ENCODE assay signal across 15 mouse cellular contexts in the genomic region with DNA sequence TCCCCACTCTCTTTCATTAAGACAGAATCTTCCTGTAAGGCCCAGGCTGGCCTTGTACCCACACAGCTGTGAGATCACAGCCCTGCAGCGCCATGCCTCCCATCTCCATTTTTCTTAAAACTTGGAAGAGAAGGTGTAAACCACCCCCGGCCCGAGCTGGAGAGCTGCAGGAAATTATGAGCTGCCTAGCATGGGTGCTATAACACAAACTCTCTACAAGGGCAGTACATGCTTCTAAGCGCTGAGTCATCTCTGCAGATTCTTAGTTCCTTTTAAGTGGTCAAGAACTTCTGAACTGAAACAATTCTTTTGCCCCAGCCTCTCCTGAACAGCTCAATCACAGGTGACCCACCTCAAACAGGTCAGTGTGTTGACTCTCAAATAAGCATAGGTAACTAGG. TPM values are rescaled to one million over a fixed set of nuclear protein-coding genes. Genes with fewer than 3 reads are reported as not detected.
"Had no signal": no experiment of that assay in that cellular context is flagged by ENCODE, and none has a peak within 500 bp of the region (broad histone marks: within the 10 kb centered on the region; RNA-seq: fewer than 3 reads in every experiment).

No protein-coding gene starts in this region.

- H3K4me2 ChIP-seq: kidney, embryonic 15.5 days; limb, embryonic 12.5 days; liver, embryonic 13.5 days; lung, embryonic 15.5 days; neural tube, embryonic 12.5 days; stomach, embryonic 15.5 days had no signal

- H3K27me3 ChIP-seq: kidney, embryonic 15.5 days; limb, embryonic 12.5 days; liver, embryonic 13.5 days; lung, embryonic 15.5 days; neural tube, embryonic 12.5 days; stomach, embryonic 15.5 days had no signal

- H3K9ac ChIP-seq: kidney, embryonic 15.5 days; limb, embryonic 12.5 days; liver, embryonic 13.5 days; liver, postnatal 0 days; lung, embryonic 15.5 days; neural tube, embryonic 12.5 days; stomach, embryonic 15.5 days had no signal

- H3K27ac ChIP-seq: kidney, embryonic 15.5 days; limb, embryonic 12.5 days; liver, embryonic 13.5 days; lung, embryonic 15.5 days; neural tube, embryonic 12.5 days; stomach, embryonic 15.5 days had no signal

- ATAC-seq: intestine, embryonic 16.5 days; liver, postnatal 0 days had no signal

- DNase-seq: kidney, adult 2 months; kidney, postnatal 14 days; liver; liver, embryonic 13.5 days; liver, postnatal 0 days; midbrain, embryonic 14.5 days; thymus, adult 2 months; thymus, postnatal 25 days had no signal

- H3K4me1 ChIP-seq: kidney, embryonic 15.5 days; limb, embryonic 12.5 days; liver, embryonic 13.5 days; lung, embryonic 15.5 days; neural tube, embryonic 12.5 days; stomach, embryonic 15.5 days had no signal

- H3K4me3 ChIP-seq: kidney, embryonic 15.5 days; limb, embryonic 12.5 days; liver, embryonic 13.5 days; lung, embryonic 15.5 days; myocyte; neural tube, embryonic 12.5 days; stomach, embryonic 15.5 days had no signal

- H3K9me3 ChIP-seq: kidney, embryonic 15.5 days; limb, embryonic 12.5 days; liver, embryonic 13.5 days; lung, embryonic 15.5 days; neural tube, embryonic 12.5 days; stomach, embryonic 15.5 days had no signal

RNA-seq across cellular contexts. Expression of gene Ina, which starts 20.4 kb away (rescaled TPM):
- polyA plus RNA-seq: liver, postnatal 0 days; myocyte had no signal
